10 mouse cellular contexts compared by ENCODE assay signal in the genomic region with DNA sequence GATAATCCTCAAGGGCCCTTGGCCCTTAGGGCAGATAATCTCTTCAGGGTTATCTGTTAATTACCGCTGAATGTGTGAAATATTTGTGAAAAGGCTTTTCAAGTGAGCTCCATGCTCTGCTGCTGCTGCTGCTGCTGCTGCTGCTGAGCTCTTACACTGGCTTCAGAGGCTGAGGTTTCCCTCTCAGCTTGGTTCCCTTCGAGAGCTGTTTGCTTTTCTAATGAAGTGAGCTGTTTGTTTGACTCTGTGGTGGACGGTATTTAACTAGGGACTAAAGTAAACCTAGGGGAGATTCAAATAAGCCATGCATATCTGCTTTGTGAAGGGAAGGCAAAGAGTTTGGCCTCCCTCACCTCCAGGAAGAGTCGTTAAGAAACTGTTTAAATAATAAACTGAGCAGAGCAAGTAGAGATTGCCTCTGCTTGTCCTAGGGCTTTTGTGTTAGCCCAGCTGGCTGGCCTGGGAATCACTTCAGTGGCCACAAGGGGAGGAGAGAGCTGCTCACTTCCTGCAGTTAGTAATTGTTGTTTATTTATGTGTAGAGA.
DNase-seq lines count a peak whose midpoint lies in the region; ATAC-seq and TF ChIP-seq lines count a peak whose summit lies in the region.
"Had no signal": no experiment of that assay in that cellular context is flagged by ENCODE, and none has a peak within 500 bp of the region (broad histone marks: within the 10 kb centered on the region; RNA-seq: fewer than 3 reads in every experiment).

No protein-coding gene starts in this region.

- TF ChIP-seq CTCF in midbrain, postnatal 0 days (IDR thresholded peaks at IDR 0.05), result no peak
- no peak; the same call in 1 of the 2 replicates for TF ChIP-seq CTCF in left cerebral cortex, adult 2 months (IDR thresholded peaks at IDR 0.05)

- peaks cover 53% of the 10 kb centered on the region for H3K4me1 ChIP-seq in midbrain, embryonic 10.5 days
- no peaks in the 10 kb centered on the region for H3K4me1 ChIP-seq in midbrain, postnatal 0 days (ENCODE audit: insufficient read depth, low read length)
- H3K4me1 ChIP-seq in forebrain, embryonic 16.5 days (replicated peaks; ENCODE audit: control insufficient read depth, insufficient read depth, low read length), result peaks cover 5% of the 10 kb centered on the region
- peaks cover 18% of the 10 kb centered on the region for H3K4me1 ChIP-seq in lung, embryonic 16.5 days (replicated peaks; ENCODE audit: control insufficient read depth, insufficient read depth, low read length)
- 0 out of 2 replicates have a peak, but pooled peaks cover 9% of the 10 kb centered on the region for H3K4me1 ChIP-seq in stomach, embryonic 16.5 days (ENCODE audit: control insufficient read depth, insufficient read depth, low read length)

- DNase-seq in midbrain, embryonic 10.5 days (ENCODE audit: low spot score), result peak; percentile 53
- DNase-seq in midbrain, postnatal 0 days (ENCODE audit: low spot score), result no peak
- DNase-seq in cerebellum, adult 9-10 months, result no peak
- DNase-seq in thymus, postnatal 0 days (ENCODE audit: low spot score), result no peak
- no peak for DNase-seq in left cerebral cortex, adult 2 months (ENCODE audit: extremely low spot score in 1 of 2, low spot score in 2 of 2)
- DNase-seq: cerebellum, postnatal 36 days; left cerebral cortex, postnatal 4 days had no signal

- no peak for ATAC-seq in midbrain, postnatal 0 days (ENCODE audit: low FRiP score)
- ATAC-seq in forebrain, embryonic 16.5 days, result peak; percentile 57; the same call in 1 of the 2 replicates
- ATAC-seq in lung, embryonic 16.5 days (ENCODE audit: low read depth), result peak; percentile 86
- peak; percentile 79 for ATAC-seq in stomach, embryonic 16.5 days (ENCODE audit: insufficient read depth, low FRiP score)

- H3K27ac ChIP-seq in midbrain, embryonic 10.5 days (replicated peaks), result peak overlapping the region; percentile 59
- no peak overlapping the region for H3K27ac ChIP-seq in midbrain, postnatal 0 days (ENCODE audit: low read depth, low read length)
- no peak overlapping the region for H3K27ac ChIP-seq in forebrain, embryonic 16.5 days (ENCODE audit: low read length)
- peak overlapping the region; percentile 53; the same call in 1 of the 2 replicates for H3K27ac ChIP-seq in lung, embryonic 16.5 days (ENCODE audit: low read length)
- no peak overlapping the region for H3K27ac ChIP-seq in stomach, embryonic 16.5 days (ENCODE audit: low read length)
- no peak overlapping the region for H3K27ac ChIP-seq in left cerebral cortex, adult 2 months

- intact Hi-C loops in left cerebral cortex, adult 2 months (cut with DNase I), result no loop called here

- peaks cover 16% of the 10 kb centered on the region for H3K36me3 ChIP-seq in midbrain, embryonic 10.5 days
- no peaks in the 10 kb centered on the region for H3K36me3 ChIP-seq in midbrain, postnatal 0 days (ENCODE audit: insufficient read depth, low read length)
- H3K36me3 ChIP-seq in forebrain, embryonic 16.5 days (ENCODE audit: control insufficient read depth, insufficient read depth), result no peaks in the 10 kb centered on the region
- no peaks in the 10 kb centered on the region for H3K36me3 ChIP-seq in lung, embryonic 16.5 days (ENCODE audit: control insufficient read depth, insufficient read depth, low read length)
- H3K36me3 ChIP-seq in stomach, embryonic 16.5 days (ENCODE audit: control insufficient read depth, insufficient read depth, low read length), result no peaks in the 10 kb centered on the region

- H3K4me3 ChIP-seq in midbrain, embryonic 10.5 days, result peak overlapping the region; percentile 21; the same call in 1 of the 2 replicates
- no peak overlapping the region for H3K4me3 ChIP-seq in midbrain, postnatal 0 days (ENCODE audit: low read depth, low read length)
- H3K4me3 ChIP-seq in forebrain, embryonic 16.5 days (replicated peaks; ENCODE audit: low read length), result no peak overlapping the region
- H3K4me3 ChIP-seq in lung, embryonic 16.5 days (ENCODE audit: low read length), result no peak overlapping the region
- H3K4me3 ChIP-seq in stomach, embryonic 16.5 days (replicated peaks; ENCODE audit: low read length), result no peak overlapping the region
- H3K4me3 ChIP-seq in left cerebral cortex, adult 2 months, result no peak overlapping the region

- peaks cover 78% of the 10 kb centered on the region for H3K27me3 ChIP-seq in midbrain, embryonic 10.5 days (ENCODE audit: low read depth, poor library complexity, severe bottlenecking)
- no peaks in the 10 kb centered on the region for H3K27me3 ChIP-seq in midbrain, postnatal 0 days (ENCODE audit: insufficient read depth, low read length)
- H3K27me3 ChIP-seq in forebrain, embryonic 16.5 days (replicated peaks; ENCODE audit: control insufficient read depth, insufficient read depth, low read length), result no peaks in the 10 kb centered on the region
- H3K27me3 ChIP-seq in lung, embryonic 16.5 days (ENCODE audit: control insufficient read depth, insufficient read depth, low read depth, low read length), result no peaks in the 10 kb centered on the region
- no peaks in the 10 kb centered on the region for H3K27me3 ChIP-seq in stomach, embryonic 16.5 days (ENCODE audit: control insufficient read depth, insufficient read depth, low read length)

- WGBS in midbrain, embryonic 10.5 days, result 2% methylated on average over 4 of the region's 4 CpGs
- WGBS in midbrain, postnatal 0 days, result 5% methylated on average over 4 of the region's 4 CpGs
- 4% methylated on average over 4 of the region's 4 CpGs for WGBS in forebrain, embryonic 16.5 days
- WGBS in lung, embryonic 16.5 days, result 6% methylated on average over 4 of the region's 4 CpGs
- WGBS in stomach, embryonic 16.5 days, result 6% methylated on average over 4 of the region's 4 CpGs

- H3K4me2 ChIP-seq in midbrain, postnatal 0 days (ENCODE audit: low read depth, low read length, poor library complexity, severe bottlenecking), result no peak overlapping the region
- no peak overlapping the region for H3K4me2 ChIP-seq in forebrain, embryonic 16.5 days (ENCODE audit: low read length)
- no peak overlapping the region for H3K4me2 ChIP-seq in lung, embryonic 16.5 days (ENCODE audit: low read depth, low read length)
- H3K4me2 ChIP-seq in stomach, embryonic 16.5 days (ENCODE audit: low read depth, low read length), result no peak overlapping the region

- no peak overlapping the region for H3K9ac ChIP-seq in midbrain, postnatal 0 days (replicated peaks; ENCODE audit: low read length, poor library complexity, severe bottlenecking)
- H3K9ac ChIP-seq in forebrain, embryonic 16.5 days (replicated peaks; ENCODE audit: low read depth, low read length), result no peak overlapping the region
- no peak overlapping the region for H3K9ac ChIP-seq in lung, embryonic 16.5 days (ENCODE audit: low read length)
- no peak overlapping the region for H3K9ac ChIP-seq in stomach, embryonic 16.5 days (ENCODE audit: low read length)

- no peaks in the 10 kb centered on the region for H3K9me3 ChIP-seq in midbrain, embryonic 10.5 days (replicated peaks)
- H3K9me3 ChIP-seq in midbrain, postnatal 0 days (ENCODE audit: low read length), result no peaks in the 10 kb centered on the region
- H3K9me3 ChIP-seq in forebrain, embryonic 16.5 days (ENCODE audit: control insufficient read depth, low read length), result no peaks in the 10 kb centered on the region
- no peaks in the 10 kb centered on the region for H3K9me3 ChIP-seq in lung, embryonic 16.5 days (ENCODE audit: control insufficient read depth, low read length)
- no peaks in the 10 kb centered on the region for H3K9me3 ChIP-seq in stomach, embryonic 16.5 days (replicated peaks; ENCODE audit: control insufficient read depth, low read length)

Comparison
In these comparisons a context has a peak if more than half of its experiments do, and no peak if none do; other contexts are left out.
1. H3K27ac ChIP-seq: peak in midbrain, embryonic 10.5 days (single experiment) and lung, embryonic 16.5 days (single experiment); none in midbrain, postnatal 0 days (single experiment), forebrain, embryonic 16.5 days (single experiment), stomach, embryonic 16.5 days (single experiment) and left cerebral cortex, adult 2 months (single experiment).